Mouse (Mus musculus) cerebellum, adult 2 months (tissue): ENCODE data around the gene Srpk2. TPM values are rescaled to one million over a fixed set of nuclear protein-coding genes. Genes with fewer than 3 reads are reported as not detected.
"Not testable (repeated sequence)": the region's sequence is repeated elsewhere in the genome, so short reads cannot be mapped to it uniquely, and the experiment has no call there.

Source experiments
- DNase-seq, 2 experiments: peaks; one replicate each; pipeline ENCODE4 v3.0.0; 2021
- H3K27ac ChIP-seq: fragments of 200-500 bp; 2 replicates; pipeline ENCODE4 v1.5.1; 2012; ENCODE audit warnings: low read length, control low read depth, inconsistent platforms; ENCODE audit not compliant: insufficient read depth
- H3K27me3 ChIP-seq: fragments of 200-500 bp; 2 replicates; pipeline ENCODE4 v1.6.1; 2012; ENCODE audit warnings: inconsistent platforms, mild to moderate bottlenecking, low read length, moderate library complexity; ENCODE audit not compliant: control insufficient read depth, insufficient read depth
- H3K4me1 ChIP-seq: fragments of 200-500 bp; 2 replicates; pipeline ENCODE4 v1.6.1; 2011; ENCODE audit warnings: low read length; ENCODE audit not compliant: control insufficient read depth, insufficient read depth
- H3K4me3 ChIP-seq: fragments of 200-500 bp; replicated peaks from 2 replicates; pipeline ENCODE3; 2011; ENCODE audit warnings: mild to moderate bottlenecking, low read depth, low read length, control low read depth; ENCODE audit not compliant: insufficient read depth
- CTCF ChIP-seq: fragments of 200-500 bp; IDR thresholded peaks from 2 replicates; pipeline ENCODE4 v1.5.1; 2011; ENCODE audit warnings: low read depth, mild to moderate bottlenecking, control low read depth, low read length, moderate library complexity, borderline replicate concordance; ENCODE audit not compliant: insufficient read depth
- POLR2A ChIP-seq: fragments of 200-500 bp; IDR thresholded peaks from 2 replicates; pipeline ENCODE4 v1.6.1; 2011; ENCODE audit warnings: low read length, control low read depth, borderline replicate concordance; ENCODE audit not compliant: insufficient read depth
- WGBS: fragments of 180-500 bp; shearing (Covaris S2); methylation state at CpG from one replicate; pipeline ENCODE4 v1.1.7; 2018; 5-methylcytosine and 5-hydroxymethylcytosine counted together
- polyA plus RNA-seq: library from polyadenylated mRNA; depleted of rRNA; stranded (reverse); fragments of >200 nt; gene quantifications from 2 replicates; pipeline ENCODE4 v1.2.3, GENCODE M21; 2012

The Srpk2 gene
- polyA plus RNA-seq, 1 experiment, result 71.3 TPM

GRCm38 (mm10) chr5:23658017-23658416, 26.4 kb downstream of the Srpk2 start:
- Histone ChIP-seq H3K27me3 (no peaks in the 10 kb centered on the region), H3K4me3 (no peak overlapping the region), H3K4me1 (peaks cover 3% of the 10 kb centered on the region; the same call in 1 of the 2 replicates), H3K27ac (no peak overlapping the region)
- no peak for DNase-seq
- WGBS, result 63% methylated on average over 5 of the region's 5 CpGs
- TF ChIP-seq POLR2A, result no peak
- TF ChIP-seq CTCF, result no peak

GRCm38 (mm10) chr5:23656590-23656989, 27.8 kb downstream of the Srpk2 start:
- DNase-seq, result no peak
- TF ChIP-seq POLR2A, result no peak
- peaks cover 3% of the 10 kb centered on the region; the same call in 1 of the 2 replicates for H3K4me1 ChIP-seq
- no peaks in the 10 kb centered on the region for H3K27me3 ChIP-seq
- H3K27ac ChIP-seq, result no peak overlapping the region
- no peak overlapping the region for H3K4me3 ChIP-seq
- 89% methylated on average over 4 of the region's 4 CpGs for WGBS

GRCm38 (mm10) chr5:23655030-23655429, 29.4 kb downstream of the Srpk2 start:
- WGBS, result 88% methylated on average over 1 of the region's 1 CpGs

GRCm38 (mm10) chr5:23652326-23652725, 32.1 kb downstream of the Srpk2 start:
- DNase-seq, result no peak

More at GRCm38 (mm10) chr5:23655030-23655429, 29.4 kb downstream of the Srpk2 start:
- DNase-seq, result no peak
- Histone ChIP-seq H3K4me3 (no peak overlapping the region), H3K27ac (no peak overlapping the region), H3K4me1 (no peaks in the 10 kb centered on the region), H3K27me3 (no peaks in the 10 kb centered on the region)
- TF ChIP-seq CTCF (no peak), POLR2A (no peak)

GRCm38 (mm10) chr5:23651786-23652185, 32.6 kb downstream of the Srpk2 start:
- no peak overlapping the region for H3K27ac ChIP-seq
- no peaks in the 10 kb centered on the region for H3K27me3 ChIP-seq
- no peak for DNase-seq
- no peaks in the 10 kb centered on the region for H3K4me1 ChIP-seq
- no peak overlapping the region for H3K4me3 ChIP-seq
- no peak for TF ChIP-seq CTCF
- TF ChIP-seq POLR2A, result no peak
- 94% methylated on average over 3 of the region's 3 CpGs for WGBS

More at GRCm38 (mm10) chr5:23652326-23652725, 32.1 kb downstream of the Srpk2 start:
- Histone ChIP-seq H3K4me3 (no peak overlapping the region), H3K4me1 (no peaks in the 10 kb centered on the region), H3K27me3 (no peaks in the 10 kb centered on the region), H3K27ac (no peak overlapping the region)
- WGBS, result 81% methylated on average over 7 of the region's 7 CpGs
- TF ChIP-seq CTCF, result no peak

GRCm38 (mm10) chr5:23650504-23650903, 33.9 kb downstream of the Srpk2 start:
- DNase-seq, result no peak
- H3K27me3 ChIP-seq, result no peaks in the 10 kb centered on the region
- H3K4me3 ChIP-seq, result no peak overlapping the region

GRCm38 (mm10) chr5:23649246-23649645, 35.2 kb downstream of the Srpk2 start:
- DNase-seq, result no peak
- Histone ChIP-seq H3K27me3 (no peaks in the 10 kb centered on the region), H3K4me3 (no peak overlapping the region), H3K4me1 (no peaks in the 10 kb centered on the region), H3K27ac (no peak overlapping the region)
- 96% methylated on average over 2 of the region's 2 CpGs for WGBS
- TF ChIP-seq CTCF (no peak), POLR2A (no peak)

More at GRCm38 (mm10) chr5:23650504-23650903, 33.9 kb downstream of the Srpk2 start:
- 71% methylated on average over 3 of the region's 3 CpGs for WGBS
- Histone ChIP-seq H3K4me1 (no peaks in the 10 kb centered on the region), H3K27ac (no peak overlapping the region)
- TF ChIP-seq POLR2A, result no peak
- TF ChIP-seq CTCF, result no peak

- WGBS, result 76% methylated on average over 3 of the region's 3 CpGs
- no peak for TF ChIP-seq CTCF
- TF ChIP-seq POLR2A, result no peak
- DNase-seq, result no peak
- no peak overlapping the region for H3K4me3 ChIP-seq
- no peak overlapping the region for H3K27ac ChIP-seq
- no peaks in the 10 kb centered on the region for H3K4me1 ChIP-seq
- H3K27me3 ChIP-seq, result no peaks in the 10 kb centered on the region
Measured at GRCm38 (mm10) chr5:23645671-23646070, 38.7 kb downstream of the Srpk2 start.

- H3K27ac ChIP-seq, H3K4me3 ChIP-seq, DNase-seq, H3K27me3 ChIP-seq, H3K4me1 ChIP-seq: not testable (repeated sequence)
Measured at GRCm38 (mm10) chr5:23639193-23639592, 45.2 kb downstream of the Srpk2 start.
